Mouse (Mus musculus) urinary bladder, postnatal 10 days (tissue): ENCODE results near the gene Ttf2.
A peak's percentile ranks its signal among the peaks of the same experiment; 100 is the strongest.

Source experiments
- DNase-seq: peaks from one replicate; pipeline ENCODE4 v3.0.0; 2022; ENCODE audit warnings: low spot score

Gene Ttf2

GRCm38 (mm10) chr3:100969176-100969917 is at the start of gene Ttf2:
Ttf2 (minus strand) TSS chr3:100969663.
- DNase-seq = peak; percentile 78

- no peak for DNase-seq
These were observed 49.0 kb upstream of the Ttf2 start for GRCm38 (mm10) chr3:101018494-101018893.

- DNase-seq = no peak
These were observed 46.6 kb upstream of the Ttf2 start for GRCm38 (mm10) chr3:101016050-101016449.

- DNase-seq = no peak
These were observed 45.8 kb upstream of the Ttf2 start for GRCm38 (mm10) chr3:101015254-101015653.

- DNase-seq = no peak
These were observed 44.1 kb upstream of the Ttf2 start for GRCm38 (mm10) chr3:101013536-101013935.

- no peak for DNase-seq
These were observed 43.5 kb upstream of the Ttf2 start for GRCm38 (mm10) chr3:101013005-101013404.

- DNase-seq = no peak
These were observed 43.1 kb upstream of the Ttf2 start for GRCm38 (mm10) chr3:101012597-101012996.

GRCm38 (mm10) chr3:101012131-101012571 is 42.7 kb upstream of the Ttf2 start:
- DNase-seq = no peak

GRCm38 (mm10) chr3:101011203-101011600 is 41.7 kb upstream of the Ttf2 start:
- no peak for DNase-seq

- DNase-seq = no peak
These were observed 41.2 kb upstream of the Ttf2 start for GRCm38 (mm10) chr3:101010589-101011202.

- DNase-seq = no peak
These were observed 37.8 kb upstream of the Ttf2 start for GRCm38 (mm10) chr3:101007112-101007782.

GRCm38 (mm10) chr3:101005392-101005791 is 35.9 kb upstream of the Ttf2 start:
- DNase-seq = no peak

GRCm38 (mm10) chr3:101003575-101004356 is 34.3 kb upstream of the Ttf2 start:
- DNase-seq = no peak

GRCm38 (mm10) chr3:100999732-101000131 is 30.3 kb upstream of the Ttf2 start:
- DNase-seq = no peak

- no peak for DNase-seq
These were observed 29.5 kb upstream of the Ttf2 start for GRCm38 (mm10) chr3:100998904-100999340.

- DNase-seq = no peak
These were observed 28.5 kb upstream of the Ttf2 start for GRCm38 (mm10) chr3:100997785-100998570.

GRCm38 (mm10) chr3:100994252-100994651 is 24.8 kb upstream of the Ttf2 start:
- no peak for DNase-seq

- no peak for DNase-seq
These were observed 24.3 kb upstream of the Ttf2 start for GRCm38 (mm10) chr3:100993718-100994117.

- no peak for DNase-seq
These were observed 23.7 kb upstream of the Ttf2 start for GRCm38 (mm10) chr3:100993158-100993557.

GRCm38 (mm10) chr3:100990231-100990630 is 20.8 kb upstream of the Ttf2 start:
- no peak for DNase-seq

- DNase-seq = no peak
These were observed 20.0 kb upstream of the Ttf2 start for GRCm38 (mm10) chr3:100989417-100989816.
